Comparison of ENCODE assay signal across 33 mouse cellular contexts in the genomic region with DNA sequence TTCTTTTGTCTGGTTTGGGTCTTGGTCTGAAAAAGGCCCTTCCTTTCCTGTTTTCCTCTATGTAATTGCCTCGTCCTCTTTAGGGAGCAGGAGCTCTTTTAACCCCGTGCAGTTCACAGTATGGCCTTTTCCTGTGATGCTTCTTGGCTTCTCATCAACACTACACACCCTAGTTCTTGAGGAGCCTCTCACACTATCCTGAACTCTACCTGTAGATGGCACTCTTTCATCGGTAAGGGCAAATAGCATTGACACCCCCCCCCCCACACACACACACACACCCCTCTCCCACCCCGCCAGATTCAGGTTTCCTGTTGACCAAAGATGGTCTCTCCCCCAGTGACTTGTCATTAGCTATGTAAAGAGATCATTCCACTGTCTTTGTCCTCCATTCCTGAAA. TPM values are rescaled to one million over a fixed set of nuclear protein-coding genes. Genes with fewer than 3 reads are reported as not detected.
A peak's percentile ranks its signal among the peaks of the same experiment; 100 is the strongest.
DNase-seq lines count a peak whose midpoint lies in the region; ATAC-seq and TF ChIP-seq lines count a peak whose summit lies in the region.
"Had no signal": no experiment of that assay in that cellular context is flagged by ENCODE, and none has a peak within 500 bp of the region (broad histone marks: within the 10 kb centered on the region; RNA-seq: fewer than 3 reads in every experiment).

No protein-coding gene starts in this region.

- H3K27me3 ChIP-seq in intestine, postnatal 0 days (replicated peaks; ENCODE audit: control insufficient read depth, insufficient read depth, low read length), result no peaks in the 10 kb centered on the region
- H3K27me3 ChIP-seq in intestine, embryonic 16.5 days (replicated peaks; ENCODE audit: control insufficient read depth, insufficient read depth, low read length), result no peaks in the 10 kb centered on the region
- no peaks in the 10 kb centered on the region for H3K27me3 ChIP-seq in midbrain, postnatal 0 days (ENCODE audit: insufficient read depth, low read length)
- H3K27me3 ChIP-seq in midbrain, embryonic 15.5 days (replicated peaks), result no peaks in the 10 kb centered on the region
- H3K27me3 ChIP-seq: embryonic facial prominence, embryonic 15.5 days; forebrain, embryonic 12.5 days; heart, embryonic 15.5 days; intestine, embryonic 15.5 days; neural tube, embryonic 12.5 days had no signal

- no peaks in the 10 kb centered on the region for H3K36me3 ChIP-seq in intestine, postnatal 0 days (ENCODE audit: control insufficient read depth, insufficient read depth)
- H3K36me3 ChIP-seq in intestine, embryonic 16.5 days (ENCODE audit: control insufficient read depth, insufficient read depth, low read length), result no peaks in the 10 kb centered on the region
- H3K36me3 ChIP-seq in midbrain, postnatal 0 days (ENCODE audit: insufficient read depth, low read length), result no peaks in the 10 kb centered on the region
- H3K36me3 ChIP-seq in midbrain, embryonic 15.5 days (replicated peaks), result no peaks in the 10 kb centered on the region
- H3K36me3 ChIP-seq: embryonic facial prominence, embryonic 10.5 days; embryonic facial prominence, embryonic 15.5 days; forebrain, embryonic 12.5 days; heart, embryonic 10.5 days; heart, embryonic 15.5 days; intestine, embryonic 15.5 days; neural tube, embryonic 12.5 days had no signal

- no peak overlapping the region for H3K9ac ChIP-seq in intestine, postnatal 0 days (ENCODE audit: low read depth, low read length)
- no peak overlapping the region for H3K9ac ChIP-seq in intestine, embryonic 16.5 days (ENCODE audit: low read depth, low read length)
- H3K9ac ChIP-seq in midbrain, postnatal 0 days (replicated peaks; ENCODE audit: low read length, poor library complexity, severe bottlenecking), result no peak overlapping the region
- H3K9ac ChIP-seq in midbrain, embryonic 15.5 days, result no peak overlapping the region
- H3K9ac ChIP-seq: embryonic facial prominence, embryonic 15.5 days; forebrain, embryonic 12.5 days; heart, embryonic 15.5 days; intestine, embryonic 15.5 days; liver, embryonic 14.5 days; neural tube, embryonic 12.5 days had no signal

- no peak overlapping the region for H3K27ac ChIP-seq in intestine, postnatal 0 days (ENCODE audit: low read depth, low read length)
- H3K27ac ChIP-seq in intestine, embryonic 16.5 days (ENCODE audit: low read length), result no peak overlapping the region
- no peak overlapping the region for H3K27ac ChIP-seq in midbrain, postnatal 0 days (ENCODE audit: low read depth, low read length)
- no peak overlapping the region for H3K27ac ChIP-seq in midbrain, embryonic 15.5 days
- H3K27ac ChIP-seq: embryonic facial prominence, embryonic 10.5 days; embryonic facial prominence, embryonic 15.5 days; forebrain, embryonic 12.5 days; heart, embryonic 10.5 days; heart, embryonic 15.5 days; intestine, embryonic 15.5 days; liver, embryonic 14.5 days; macrophage; neural tube, embryonic 12.5 days had no signal

- 33% methylated on average over 4 of the region's 4 CpGs for WGBS in intestine, postnatal 0 days
- whole genome bisulfite sequencing in intestine, embryonic 16.5 days, result 35% methylated on average over 4 of the region's 4 CpGs
- 30% methylated on average over 4 of the region's 4 CpGs for WGBS in midbrain, postnatal 0 days
- WGBS in midbrain, embryonic 15.5 days, result 41% methylated on average over 4 of the region's 4 CpGs

- DNase-seq in frontal cortex, postnatal 14 days (ENCODE audit: low spot score in 2 of 2), result no peak
- DNase-seq in midbrain, postnatal 0 days (ENCODE audit: low spot score), result no peak
- DNase-seq in thymus, postnatal 10 days (ENCODE audit: low spot score in 2 of 2), result no peak
- DNase-seq: adrenal gland, postnatal 14 days; cerebellum, adult 11-12 months; cerebellum, adult 9-11 months; gastrocnemius, postnatal 10 days; kidney, adult 9 months; kidney, postnatal 10 days; layer of hippocampus, postnatal 36 days; liver; lung, adult 2 months; lung, postnatal 10 days had no signal

- TF ChIP-seq CTCF in intestine, postnatal 0 days (IDR thresholded peaks at IDR 0.05; ENCODE audit: low read depth), result peak; percentile 25; the same call in 1 of the 2 replicates
- TF ChIP-seq CTCF in midbrain, postnatal 0 days (IDR thresholded peaks at IDR 0.05), result peak; percentile 27; the same call in 1 of the 2 replicates

- H3K4me1 ChIP-seq in intestine, postnatal 0 days (replicated peaks; ENCODE audit: control insufficient read depth, insufficient read depth, low read length), result no peaks in the 10 kb centered on the region
- no peaks in the 10 kb centered on the region for H3K4me1 ChIP-seq in intestine, embryonic 16.5 days (ENCODE audit: control insufficient read depth, insufficient read depth, low read length)
- no peaks in the 10 kb centered on the region for H3K4me1 ChIP-seq in midbrain, postnatal 0 days (ENCODE audit: insufficient read depth, low read length)
- no peaks in the 10 kb centered on the region for H3K4me1 ChIP-seq in midbrain, embryonic 15.5 days
- H3K4me1 ChIP-seq: embryonic facial prominence, embryonic 10.5 days; embryonic facial prominence, embryonic 15.5 days; forebrain, embryonic 12.5 days; heart, embryonic 10.5 days; heart, embryonic 15.5 days; intestine, embryonic 15.5 days; neural tube, embryonic 12.5 days had no signal

- 0 out of 2 replicates have a peak, but pooled peaks have one; percentile 50 for ATAC-seq in frontal cortex, adult (ENCODE audit: low TSS enrichment)
- no peak for ATAC-seq in intestine, postnatal 0 days
- no peak for ATAC-seq in intestine, embryonic 16.5 days
- no peak for ATAC-seq in midbrain, postnatal 0 days (ENCODE audit: low FRiP score)
- no peak for ATAC-seq in midbrain, embryonic 15.5 days (replicated peaks)
- ATAC-seq: hindbrain, embryonic 16.5 days; intestine, embryonic 15.5 days; midbrain, embryonic 16.5 days had no signal

- H3K4me3 ChIP-seq in intestine, postnatal 0 days (ENCODE audit: low read depth, low read length), result no peak overlapping the region
- H3K4me3 ChIP-seq in intestine, embryonic 16.5 days (ENCODE audit: low read length), result no peak overlapping the region
- H3K4me3 ChIP-seq in midbrain, postnatal 0 days (ENCODE audit: low read depth, low read length), result no peak overlapping the region
- no peak overlapping the region for H3K4me3 ChIP-seq in midbrain, embryonic 15.5 days
- H3K4me3 ChIP-seq: embryonic facial prominence, embryonic 10.5 days; embryonic facial prominence, embryonic 15.5 days; forebrain, embryonic 12.5 days; heart, embryonic 10.5 days; heart, embryonic 15.5 days; intestine, embryonic 15.5 days; myocyte; neural tube, embryonic 12.5 days had no signal

- no peak overlapping the region for H3K4me2 ChIP-seq in intestine, postnatal 0 days (replicated peaks; ENCODE audit: low read depth)
- no peak overlapping the region for H3K4me2 ChIP-seq in intestine, embryonic 16.5 days (ENCODE audit: low read depth, low read length)
- H3K4me2 ChIP-seq in midbrain, postnatal 0 days (ENCODE audit: low read depth, low read length, poor library complexity, severe bottlenecking), result no peak overlapping the region
- no peak overlapping the region for H3K4me2 ChIP-seq in midbrain, embryonic 15.5 days
- H3K4me2 ChIP-seq: embryonic facial prominence, embryonic 15.5 days; forebrain, embryonic 12.5 days; heart, embryonic 15.5 days; intestine, embryonic 15.5 days; neural tube, embryonic 12.5 days had no signal

- no peaks in the 10 kb centered on the region for H3K9me3 ChIP-seq in intestine, postnatal 0 days (ENCODE audit: control insufficient read depth)
- H3K9me3 ChIP-seq in intestine, embryonic 16.5 days (ENCODE audit: control insufficient read depth, low read length), result no peaks in the 10 kb centered on the region
- no peaks in the 10 kb centered on the region for H3K9me3 ChIP-seq in midbrain, postnatal 0 days (ENCODE audit: low read length)
- H3K9me3 ChIP-seq in midbrain, embryonic 15.5 days, result no peaks in the 10 kb centered on the region
- H3K9me3 ChIP-seq: embryonic facial prominence, embryonic 10.5 days; embryonic facial prominence, embryonic 15.5 days; forebrain, embryonic 12.5 days; heart, embryonic 10.5 days; heart, embryonic 15.5 days; intestine, embryonic 15.5 days; neural tube, embryonic 12.5 days had no signal

RNA-seq across cellular contexts. Expression of a gene that starts 12.4 kb away (rescaled TPM):
- 0.14 and 0.21 TPM in 2 replicates for polyA plus RNA-seq in intestine, postnatal 0 days (2015; fragmentation: Nextera tagmentation; extraction: Ambion mirVana)
- 0.10 and 0.23 TPM in 2 replicates for polyA plus RNA-seq in intestine, embryonic 16.5 days (2015; fragmentation: Nextera tagmentation; extraction: Ambion mirVana)
- total RNA-seq in midbrain, postnatal 0 days (2014; rRNA removed), result 10.9 and 11.9 TPM in 2 replicates
- 2.8 and 2.9 TPM in 2 replicates for polyA plus RNA-seq in midbrain, postnatal 0 days (2015; fragmentation: Nextera tagmentation; extraction: Ambion mirVana)
- polyA plus RNA-seq in midbrain, embryonic 15.5 days (2015; fragmentation: Nextera tagmentation; extraction: Ambion mirVana), result 2.6 and 2.7 TPM in 2 replicates
- total RNA-seq: granulocyte monocyte progenitor cell, adult 5-6 weeks; hematopoietic stem cell, adult 5-6 weeks; megakaryocyte-erythroid progenitor cell, adult 5-6 weeks had no signal
- polyA plus RNA-seq: macrophage; thymus, postnatal 0 days had no signal
